8 mouse cellular contexts compared by ENCODE assay signal in genomic region chr17:71064463-71065014, GRCm38 (mm10).
DNase-seq lines count a peak whose midpoint lies in the region; ATAC-seq and TF ChIP-seq lines count a peak whose summit lies in the region.
"Had no signal": no experiment of that assay in that cellular context is flagged by ENCODE, and none has a peak within 500 bp of the region (broad histone marks: within the 10 kb centered on the region; RNA-seq: fewer than 3 reads in every experiment).

No protein-coding gene starts in this region.

- peak; percentile 63 for ATAC-seq in megakaryocyte progenitor cell, adult 5-6 weeks (replicated peaks; ENCODE audit: poor library complexity)

- no peaks in the 10 kb centered on the region for H3K4me1 ChIP-seq in kidney, adult 2 months (ENCODE audit: control insufficient read depth, insufficient read depth, low read length)
- no peaks in the 10 kb centered on the region for H3K4me1 ChIP-seq in E14TG2a.4 (replicated peaks; ENCODE audit: low read depth, low read length)

- peak; percentile 39 for DNase-seq in kidney, adult 2 months
- DNase-seq in kidney, postnatal 10 days = no peak
- peak; percentile 63 for DNase-seq in brain, embryonic 14.5 days (ENCODE audit: low read depth)
- DNase-seq in right cerebral cortex, adult 18-20 months = no peak
- no peak for DNase-seq in adrenal gland, postnatal 25 days
- DNase-seq: gastrocnemius, postnatal 10 days had no signal

- H3K36me3 ChIP-seq in kidney, adult 2 months (ENCODE audit: control insufficient read depth, insufficient read depth, low read length) = no peaks in the 10 kb centered on the region
- H3K36me3 ChIP-seq in E14TG2a.4 (ENCODE audit: insufficient read depth, low read length) = no peaks in the 10 kb centered on the region

- TF ChIP-seq CTCF in kidney, adult 2 months (conservative IDR thresholded peaks at IDR 0.05; ENCODE audit: insufficient read depth, insufficient read length, low read depth, low read length) = no peak
- peak; percentile 96 for TF ChIP-seq CTCF in E14TG2a.4 (conservative IDR thresholded peaks at IDR 0.05; ENCODE audit: low read length)
- TF ChIP-seq CTCF in brain, embryonic 14.5 days (IDR thresholded peaks at IDR 0.05; ENCODE audit: borderline replicate concordance, extremely low read depth, insufficient read depth, insufficient read length) = no peak

- no peak overlapping the region for H3K27ac ChIP-seq in kidney, adult 2 months (ENCODE audit: insufficient read depth, low read depth, low read length)

- TF ChIP-seq POLR2A in kidney, adult 2 months (IDR thresholded peaks at IDR 0.05; ENCODE audit: low read depth, low read length) = no peak
- no peak for TF ChIP-seq POLR2A in brain, embryonic 14.5 days (IDR thresholded peaks at IDR 0.05; ENCODE audit: borderline replicate concordance, extremely low read depth, insufficient read depth, insufficient read length, poor library complexity, severe bottlenecking)

- 60% methylated on average over 7 of the region's 7 CpGs for WGBS in kidney, adult 2 months

- no peaks in the 10 kb centered on the region for H3K27me3 ChIP-seq in kidney, adult 2 months (replicated peaks; ENCODE audit: control insufficient read depth, insufficient read depth, low read length)
- peaks cover 1% of the 10 kb centered on the region; the same call in 1 of the 2 replicates for H3K27me3 ChIP-seq in E14TG2a.4 (ENCODE audit: insufficient read depth, low read length)

- H3K4me3 ChIP-seq in kidney, adult 2 months (ENCODE audit: insufficient read depth, low read depth, low read length) = no peak overlapping the region
- no peak overlapping the region for H3K4me3 ChIP-seq in E14TG2a.4 (replicated peaks; ENCODE audit: low read length)

- H3K9me3 ChIP-seq in E14TG2a.4 (ENCODE audit: low read length) = no peaks in the 10 kb centered on the region

Comparison
In these comparisons a context has a peak if more than half of its experiments do, and no peak if none do; other contexts are left out.
1. DNase-seq: peak in kidney, adult 2 months (single experiment) and brain, embryonic 14.5 days (single experiment); none in kidney, postnatal 10 days (single experiment), right cerebral cortex, adult 18-20 months (single experiment) and adrenal gland, postnatal 25 days (single experiment).